Mouse (Mus musculus) urinary bladder, postnatal 25 days (tissue): Measurements from ENCODE around the gene Cisd3.
"Not testable (repeated sequence)": the region's sequence is repeated elsewhere in the genome, so short reads cannot be mapped to it uniquely, and the experiment has no call there.

ENCODE experiments used
- DNase-seq: peaks from one replicate; pipeline ENCODE4 v3.0.0; 2022; ENCODE audit warnings: low spot score

The Cisd3 gene

GRCm38 (mm10) chr11:97711200-97711900 lies 25.7 kb downstream of the Cisd3 start:
- no peak for DNase-seq

GRCm38 (mm10) chr11:97712286-97712685 lies 26.7 kb downstream of the Cisd3 start:
- no peak for DNase-seq

GRCm38 (mm10) chr11:97713896-97714295 lies 28.3 kb downstream of the Cisd3 start:
- no peak for DNase-seq

- DNase-seq, result no peak
Measured at GRCm38 (mm10) chr11:97714356-97714755, 28.7 kb downstream of the Cisd3 start.

GRCm38 (mm10) chr11:97714784-97715760 lies 29.4 kb downstream of the Cisd3 start:
- no peak for DNase-seq

- DNase-seq, result no peak
Measured at GRCm38 (mm10) chr11:97716021-97716420, 30.4 kb downstream of the Cisd3 start.

GRCm38 (mm10) chr11:97717369-97718280 lies 32.0 kb downstream of the Cisd3 start:
- DNase-seq, result no peak

GRCm38 (mm10) chr11:97718281-97718860 lies 32.7 kb downstream of the Cisd3 start:
- no peak for DNase-seq

GRCm38 (mm10) chr11:97719041-97719440 lies 33.4 kb downstream of the Cisd3 start:
- DNase-seq, result no peak

GRCm38 (mm10) chr11:97721338-97721737 lies 35.7 kb downstream of the Cisd3 start:
- no peak for DNase-seq

GRCm38 (mm10) chr11:97723709-97724108 lies 38.1 kb downstream of the Cisd3 start:
- DNase-seq, result no peak

- DNase-seq, result no peak
Measured at GRCm38 (mm10) chr11:97728311-97728710, 42.7 kb downstream of the Cisd3 start.

GRCm38 (mm10) chr11:97728730-97729129 lies 43.1 kb downstream of the Cisd3 start:
- DNase-seq, result no peak

- DNase-seq, result no peak
Measured at GRCm38 (mm10) chr11:97733689-97734088, 48.1 kb downstream of the Cisd3 start.

GRCm38 (mm10) chr11:97734810-97735209 lies 49.2 kb downstream of the Cisd3 start:
- not testable (repeated sequence) for DNase-seq

GRCm38 (mm10) chr11:97736645-97737044 lies 51.0 kb downstream of the Cisd3 start:
- DNase-seq, result no peak

- DNase-seq, result no peak
Measured at GRCm38 (mm10) chr11:97737600-97737999, 52.0 kb downstream of the Cisd3 start.
